Mouse (Mus musculus) embryonic facial prominence, embryonic 14.5 days (tissue): Measurements from ENCODE around the gene E130114P18Rik. TPM values are rescaled to one million over a fixed set of nuclear protein-coding genes. Genes with fewer than 3 reads are reported as not detected.

ENCODE experiments used
- ATAC-seq: fragments of 200-750 bp; cut with Nextera tagmentation; 2 replicates; pipeline ENCODE4 v1.8.0; 2017; ENCODE audit warnings: low read depth, moderate number of reproducible peaks, moderate TSS enrichment
- DNase-seq: peaks from one replicate; pipeline ENCODE4 v3.0.0-alpha.2; 2015; ENCODE audit warnings: low spot score
- H3K27ac ChIP-seq: fragments of 300-500 bp; sonication (generic); replicated peaks from 2 replicates; pipeline ENCODE4 v1.5.1; 2014; ENCODE audit warnings: low read depth, mild to moderate bottlenecking, low read length, moderate library complexity
- H3K27me3 ChIP-seq: fragments of 300-500 bp; sonication (generic); replicated peaks from 2 replicates; pipeline ENCODE4 v1.6.1; 2014; ENCODE audit warnings: low read length; ENCODE audit not compliant: control insufficient read depth, insufficient read depth
- H3K36me3 ChIP-seq: fragments of 300-500 bp; sonication (generic); 2 replicates; pipeline ENCODE4 v1.6.1; 2014; ENCODE audit warnings: low read length, mixed read lengths; ENCODE audit not compliant: control insufficient read depth, insufficient read depth
- H3K4me1 ChIP-seq: fragments of 300-500 bp; sonication (generic); 2 replicates; pipeline ENCODE4 v1.6.1; 2014; ENCODE audit warnings: antibody characterized with exemption, low read length; ENCODE audit not compliant: control insufficient read depth, insufficient read depth
- H3K4me2 ChIP-seq: fragments of 300-500 bp; sonication (generic); 2 replicates; pipeline ENCODE4 v1.6.1; 2014; ENCODE audit warnings: low read depth, mild to moderate bottlenecking, low read length, moderate library complexity, mixed read lengths
- H3K4me3 ChIP-seq: fragments of 300-500 bp; sonication (generic); 2 replicates; pipeline ENCODE4 v1.5.1; 2014; ENCODE audit warnings: low read depth, mild to moderate bottlenecking, low read length
- H3K9ac ChIP-seq: fragments of 300-500 bp; sonication (generic); 2 replicates; pipeline ENCODE4 v1.6.1; 2014; ENCODE audit warnings: low read depth, mild to moderate bottlenecking, low read length, moderate library complexity, mixed read lengths
- H3K9me3 ChIP-seq: fragments of 300-500 bp; sonication (generic); 2 replicates; pipeline ENCODE4 v1.6.1; 2016; ENCODE audit warnings: low read length; ENCODE audit not compliant: control insufficient read depth
- WGBS: fragments of 180-500 bp; shearing (Covaris S2); extraction: QIAGEN DNeasy Blood & Tissue Kit; methylation state at CpG from one replicate; pipeline ENCODE4 v1.1.7; 2014; 5-methylcytosine and 5-hydroxymethylcytosine counted together
- polyA plus RNA-seq: library from polyadenylated mRNA; unstranded; fragments of >200 nt; fragmentation: Nextera tagmentation; extraction: Ambion mirVana; gene quantifications from 2 replicates; pipeline ENCODE4 v1.2.1, GENCODE M21; 2014

E130114P18Rik gene
- 4.1 and 4.4 TPM in 2 replicates for polyA plus RNA-seq

GRCm38 (mm10) chr4:97777706-97778176 lies at the start of gene E130114P18Rik:
E130114P18Rik (minus strand) TSS chr4:97778078.
- H3K27me3 ChIP-seq: no peaks in the 10 kb centered on the region
- peak; percentile 89 for DNase-seq
- H3K9ac ChIP-seq: peak within 1 kb of the TSS; percentile 100
- peak within 1 kb of the TSS; percentile 91 for H3K4me3 ChIP-seq
- 0% methylated on average over 21 of the region's 37 CpGs for WGBS
- ATAC-seq: peak; percentile 73
- no peaks in the 10 kb centered on the region for H3K9me3 ChIP-seq
- H3K4me2 ChIP-seq: peak within 1 kb of the TSS; percentile 67
- H3K27ac ChIP-seq: peak within 1 kb of the TSS; percentile 98
- H3K36me3 ChIP-seq: peaks cover 2% of the 10 kb centered on the region
- peaks cover 15% of the 10 kb centered on the region for H3K4me1 ChIP-seq

GRCm38 (mm10) chr4:97827115-97827514 lies 49.2 kb upstream of the E130114P18Rik start:
- H3K9ac ChIP-seq: no peak overlapping the region
- 0 out of 2 replicates have a peak, but pooled peaks cover 3% of the 10 kb centered on the region for H3K36me3 ChIP-seq
- no peaks in the 10 kb centered on the region for H3K9me3 ChIP-seq
- DNase-seq (peak; percentile 68), ATAC-seq (0 out of 2 replicates have a peak, but pooled peaks have one; percentile 51)
- peaks cover 34% of the 10 kb centered on the region for H3K4me1 ChIP-seq
- WGBS: 48% methylated on average over 6 of the region's 6 CpGs
- H3K4me3 ChIP-seq: no peak overlapping the region
- H3K4me2 ChIP-seq: no peak overlapping the region
- H3K27ac ChIP-seq: no peak overlapping the region
- H3K27me3 ChIP-seq: no peaks in the 10 kb centered on the region

- Histone ChIP-seq H3K27ac (no peak overlapping the region), H3K4me3 (no peak overlapping the region), H3K27me3 (no peaks in the 10 kb centered on the region), H3K9ac (no peak overlapping the region), H3K9me3 (no peaks in the 10 kb centered on the region), H3K4me2 (no peak overlapping the region), H3K36me3 (no peaks in the 10 kb centered on the region), H3K4me1 (peaks cover 34% of the 10 kb centered on the region)
- 67% methylated on average over 4 of the region's 4 CpGs for WGBS
- no peak for DNase-seq
- no peak for ATAC-seq
These were observed 48.0 kb upstream of the E130114P18Rik start for GRCm38 (mm10) chr4:97825841-97826240.

- no peak for ATAC-seq
- no peak for DNase-seq
- Histone ChIP-seq H3K9ac (no peak overlapping the region), H3K4me2 (no peak overlapping the region), H3K27me3 (no peaks in the 10 kb centered on the region), H3K4me3 (no peak overlapping the region), H3K4me1 (peaks cover 34% of the 10 kb centered on the region), H3K27ac (no peak overlapping the region), H3K9me3 (no peaks in the 10 kb centered on the region), H3K36me3 (no peaks in the 10 kb centered on the region)
- 79% methylated on average over 4 of the region's 4 CpGs for WGBS
These were observed 47.6 kb upstream of the E130114P18Rik start for GRCm38 (mm10) chr4:97825432-97825831.

GRCm38 (mm10) chr4:97824451-97824850 lies 46.6 kb upstream of the E130114P18Rik start:
- Histone ChIP-seq H3K4me2 (no peak overlapping the region), H3K9ac (no peak overlapping the region), H3K27me3 (no peaks in the 10 kb centered on the region), H3K4me1 (peaks cover 34% of the 10 kb centered on the region), H3K9me3 (no peaks in the 10 kb centered on the region), H3K36me3 (no peaks in the 10 kb centered on the region), H3K4me3 (no peak overlapping the region), H3K27ac (no peak overlapping the region)
- ATAC-seq (peak; percentile 31; the same call in 1 of the 2 replicates), DNase-seq (peak; percentile 67)
- WGBS: 60% methylated on average over 4 of the region's 4 CpGs

GRCm38 (mm10) chr4:97823512-97823911 lies 45.6 kb upstream of the E130114P18Rik start:
- Histone ChIP-seq H3K9ac (no peak overlapping the region), H3K4me2 (no peak overlapping the region), H3K4me1 (peaks cover 40% of the 10 kb centered on the region), H3K36me3 (no peaks in the 10 kb centered on the region), H3K4me3 (no peak overlapping the region), H3K9me3 (no peaks in the 10 kb centered on the region), H3K27ac (no peak overlapping the region), H3K27me3 (no peaks in the 10 kb centered on the region)
- WGBS: 77% methylated on average over 6 of the region's 6 CpGs
- ATAC-seq (no peak), DNase-seq (no peak)

- Histone ChIP-seq H3K9me3 (no peaks in the 10 kb centered on the region), H3K9ac (no peak overlapping the region), H3K4me2 (no peak overlapping the region), H3K4me1 (peaks cover 36% of the 10 kb centered on the region), H3K27me3 (no peaks in the 10 kb centered on the region), H3K27ac (no peak overlapping the region), H3K4me3 (no peak overlapping the region), H3K36me3 (no peaks in the 10 kb centered on the region)
- DNase-seq (no peak), ATAC-seq (no peak)
- 76% methylated on average over 4 of the region's 4 CpGs for WGBS
These were observed 43.8 kb upstream of the E130114P18Rik start for GRCm38 (mm10) chr4:97821556-97822251.

GRCm38 (mm10) chr4:97820474-97821259 lies 42.8 kb upstream of the E130114P18Rik start:
- WGBS: 83% methylated on average over 4 of the region's 4 CpGs
- no peak for DNase-seq
- no peak for ATAC-seq

More at GRCm38 (mm10) chr4:97820474-97821259, 42.8 kb upstream of the E130114P18Rik start:
- Histone ChIP-seq H3K36me3 (no peaks in the 10 kb centered on the region), H3K4me3 (no peak overlapping the region), H3K4me2 (no peak overlapping the region), H3K9me3 (no peaks in the 10 kb centered on the region), H3K4me1 (peaks cover 31% of the 10 kb centered on the region), H3K27me3 (no peaks in the 10 kb centered on the region), H3K27ac (no peak overlapping the region), H3K9ac (no peak overlapping the region)
